Mouse (Mus musculus) kidney, adult 2 months (tissue): ENCODE measurements around the gene Map3k7. TPM values are rescaled to one million over a fixed set of nuclear protein-coding genes. Genes with fewer than 3 reads are reported as not detected.
"Not testable (repeated sequence)": the region's sequence is repeated elsewhere in the genome, so short reads cannot be mapped to it uniquely, and the experiment has no call there.

Experiments
- DNase-seq: peaks from one replicate; pipeline ENCODE4 v3.0.0; 2021
- H3K27ac ChIP-seq: fragments of 200-500 bp; 2 replicates; pipeline ENCODE4 v1.5.1; 2012; ENCODE audit warnings: low read depth, low read length, control low read depth, inconsistent platforms; ENCODE audit not compliant: insufficient read depth
- H3K27me3 ChIP-seq: fragments of 200-500 bp; replicated peaks from 2 replicates; pipeline ENCODE4 v1.6.1; 2012; ENCODE audit warnings: mild to moderate bottlenecking, moderate library complexity, low read length, inconsistent platforms; ENCODE audit not compliant: control insufficient read depth, insufficient read depth
- H3K36me3 ChIP-seq: fragments of 200-500 bp; 2 replicates; pipeline ENCODE4 v1.6.1; 2012; ENCODE audit warnings: mild to moderate bottlenecking, moderate library complexity, low read length, inconsistent platforms; ENCODE audit not compliant: control insufficient read depth, insufficient read depth
- H3K4me1 ChIP-seq: fragments of 200-500 bp; 2 replicates; pipeline ENCODE4 v1.6.1; 2011; ENCODE audit warnings: low read length; ENCODE audit not compliant: control insufficient read depth, insufficient read depth
- H3K4me3 ChIP-seq: fragments of 200-500 bp; 2 replicates; pipeline ENCODE4 v1.5.1; 2011; ENCODE audit warnings: mild to moderate bottlenecking, low read depth, low read length, control low read depth; ENCODE audit not compliant: insufficient read depth
- CTCF ChIP-seq: fragments of 200-500 bp; conservative IDR thresholded peaks from 2 replicates; pipeline ENCODE4 v1.5.1; 2011; ENCODE audit warnings: low read depth, mild to moderate bottlenecking, control low read depth, low read length, moderate library complexity, mixed read lengths; ENCODE audit not compliant: insufficient read depth, insufficient read length
- POLR2A ChIP-seq: fragments of 200-500 bp; IDR thresholded peaks from one replicate; pipeline ENCODE4 v1.6.1; 2011; ENCODE audit warnings: low read depth, low read length, control low read depth
- WGBS: fragments of 180-500 bp; shearing (Covaris S2); methylation state at CpG from one replicate; pipeline ENCODE4 v1.1.7; 2018; 5-methylcytosine and 5-hydroxymethylcytosine counted together
- polyA plus RNA-seq: library from polyadenylated mRNA; depleted of rRNA; stranded (reverse); fragments of >200 nt; gene quantifications from 2 replicates; pipeline ENCODE4 v1.2.3, GENCODE M21; 2012

The Map3k7 gene
- polyA plus RNA-seq, 1 experiment = 44.1 TPM

- Histone ChIP-seq H3K4me3 (no peak overlapping the region), H3K36me3 (peaks cover 4% of the 10 kb centered on the region; the same call in 1 of the 2 replicates)
These were observed 46.9 kb downstream of the Map3k7 start for GRCm38 (mm10) chr4:32010808-32011207.

GRCm38 (mm10) chr4:32011218-32011973 lies 47.5 kb downstream of the Map3k7 start:
- 86% methylated on average over 6 of the region's 6 CpGs for WGBS
- no peak for DNase-seq
- Histone ChIP-seq H3K4me1 (no peaks in the 10 kb centered on the region), H3K27ac (no peak overlapping the region), H3K27me3 (no peaks in the 10 kb centered on the region), H3K36me3 (peaks cover 4% of the 10 kb centered on the region; the same call in 1 of the 2 replicates), H3K4me3 (no peak overlapping the region)
- TF ChIP-seq POLR2A = no peak
- no peak for TF ChIP-seq CTCF

More at GRCm38 (mm10) chr4:32010808-32011207, 46.9 kb downstream of the Map3k7 start:
- H3K4me1 ChIP-seq = no peaks in the 10 kb centered on the region
- no peak for TF ChIP-seq CTCF
- TF ChIP-seq POLR2A = no peak
- 83% methylated on average over 5 of the region's 5 CpGs for WGBS
- no peak overlapping the region for H3K27ac ChIP-seq
- no peak for DNase-seq
- no peaks in the 10 kb centered on the region for H3K27me3 ChIP-seq

GRCm38 (mm10) chr4:32021131-32021530 lies 57.2 kb downstream of the Map3k7 start:
- 86% methylated on average over 3 of the region's 3 CpGs for WGBS
- no peak overlapping the region for H3K4me3 ChIP-seq
- peaks cover 7% of the 10 kb centered on the region for H3K36me3 ChIP-seq
- no peaks in the 10 kb centered on the region for H3K4me1 ChIP-seq
- no peak for DNase-seq
- H3K27me3 ChIP-seq = no peaks in the 10 kb centered on the region
- no peak for TF ChIP-seq POLR2A
- no peak for TF ChIP-seq CTCF
- no peak overlapping the region for H3K27ac ChIP-seq

GRCm38 (mm10) chr4:32022321-32022720 lies 58.4 kb downstream of the Map3k7 start:
- no peak for DNase-seq
- Histone ChIP-seq H3K36me3 (peaks cover 5% of the 10 kb centered on the region), H3K27me3 (no peaks in the 10 kb centered on the region), H3K4me1 (no peaks in the 10 kb centered on the region), H3K4me3 (no peak overlapping the region), H3K27ac (no peak overlapping the region)
- WGBS = 93% methylated on average over 6 of the region's 6 CpGs
- TF ChIP-seq POLR2A = no peak
- TF ChIP-seq CTCF = no peak

- H3K27ac ChIP-seq, H3K27me3 ChIP-seq, DNase-seq, H3K4me1 ChIP-seq, H3K36me3 ChIP-seq, H3K4me3 ChIP-seq: not testable (repeated sequence)
- 45% methylated on average over 2 of the region's 2 CpGs for WGBS
These were observed 60.3 kb downstream of the Map3k7 start for GRCm38 (mm10) chr4:32024170-32024569.

GRCm38 (mm10) chr4:32025105-32025504 lies 61.2 kb downstream of the Map3k7 start:
- no peaks in the 10 kb centered on the region for H3K27me3 ChIP-seq
- H3K4me3 ChIP-seq = no peak overlapping the region
- no peaks in the 10 kb centered on the region for H3K4me1 ChIP-seq
- no peak overlapping the region for H3K27ac ChIP-seq
- TF ChIP-seq POLR2A = no peak
- no peak for TF ChIP-seq CTCF
- H3K36me3 ChIP-seq = no peaks in the 10 kb centered on the region
- 71% methylated on average over 2 of the region's 2 CpGs for WGBS
- DNase-seq = no peak

- no peaks in the 10 kb centered on the region for H3K4me1 ChIP-seq
- no peak overlapping the region for H3K4me3 ChIP-seq
- H3K27ac ChIP-seq = no peak overlapping the region
- DNase-seq = no peak
- WGBS = 86% methylated on average over 9 of the region's 9 CpGs
- no peaks in the 10 kb centered on the region for H3K36me3 ChIP-seq
- no peaks in the 10 kb centered on the region for H3K27me3 ChIP-seq
- TF ChIP-seq CTCF (no peak), POLR2A (no peak)
These were observed 63.2 kb downstream of the Map3k7 start for GRCm38 (mm10) chr4:32027094-32027493.
